Mouse (Mus musculus) cortical plate, adult 2 months (tissue): ENCODE results near the gene Fbxw2.

Experiments used
- CTCF ChIP-seq: fragments of 200-500 bp; IDR thresholded peaks from 2 replicates; pipeline ENCODE4 v1.5.1; 2011; ENCODE audit warnings: mild to moderate bottlenecking, control low read depth, low read length; ENCODE audit not compliant: insufficient read depth; ENCODE audit errors: extremely low read depth
- POLR2A ChIP-seq: fragments of 200-500 bp; IDR thresholded peaks from 2 replicates; pipeline ENCODE4 v1.6.1; 2011; ENCODE audit warnings: mild to moderate bottlenecking, low read length, control low read depth; ENCODE audit not compliant: insufficient read depth; ENCODE audit errors: extremely low read depth

DNA sequence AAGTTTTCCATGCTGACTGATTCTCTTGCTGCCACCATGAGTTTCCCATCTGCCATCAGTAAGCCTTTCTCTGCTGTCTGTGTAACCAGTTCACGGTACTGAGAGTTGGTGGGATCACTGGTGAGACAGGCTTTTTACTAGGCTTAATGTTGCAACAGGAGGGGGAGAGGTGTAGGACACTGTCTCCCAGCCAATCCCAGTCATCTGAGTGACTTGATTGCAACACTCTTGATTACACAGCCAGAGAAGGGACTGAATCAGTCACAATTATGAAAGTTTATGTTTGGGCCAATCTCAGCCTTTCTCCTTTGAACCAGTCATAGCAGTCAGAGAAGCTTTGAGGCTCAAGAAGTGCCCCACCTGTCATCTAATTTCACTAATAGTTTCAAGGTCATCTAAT lies 1.9 kb upstream of the Fbxw2 start:
- no peak for TF ChIP-seq CTCF
- TF ChIP-seq POLR2A, result no peak
